In genomic region chr9:23378731-23379170, GRCm38 (mm10) we compare ENCODE assay signal across 10 mouse cellular contexts.
A peak's percentile ranks its signal among the peaks of the same experiment; 100 is the strongest.
DNase-seq lines count a peak whose midpoint lies in the region; ATAC-seq and TF ChIP-seq lines count a peak whose summit lies in the region.
"Had no signal": no experiment of that assay in that cellular context is flagged by ENCODE, and none has a peak within 500 bp of the region (broad histone marks: within the 10 kb centered on the region; RNA-seq: fewer than 3 reads in every experiment).

No protein-coding gene starts in this region.

- ATAC-seq in heart, embryonic 13.5 days (ENCODE audit: extremely low read depth, insufficient number of reproducible peaks, low FRiP score, low TSS enrichment): no peak
- peak; percentile 91 for ATAC-seq in forebrain, embryonic 13.5 days
- ATAC-seq in intestine, embryonic 16.5 days: no peak

- no peaks in the 10 kb centered on the region for H3K9me3 ChIP-seq in heart, embryonic 13.5 days
- H3K9me3 ChIP-seq in forebrain, embryonic 13.5 days (replicated peaks): no peaks in the 10 kb centered on the region
- H3K9me3 ChIP-seq in intestine, embryonic 16.5 days (ENCODE audit: control insufficient read depth, low read length): no peaks in the 10 kb centered on the region
- H3K9me3 ChIP-seq: G1E had no signal

- DNase-seq in heart, postnatal 25 days (ENCODE audit: low spot score): no peak
- DNase-seq in brain, adult 2 months (ENCODE audit: low read depth, low spot score): peak; percentile 43
- peak in 1 of 2 experiments; percentile 26 for DNase-seq in layer of hippocampus, adult 2 months (ENCODE audit: low spot score in 2 of 2)
- peak; percentile 46 for DNase-seq in neural tube, embryonic 10.5 days (ENCODE audit: extremely low spot score, low spot score)
- no peak for DNase-seq in adrenal gland, postnatal 36 days

- no peak overlapping the region for H3K4me3 ChIP-seq in heart, embryonic 13.5 days
- H3K4me3 ChIP-seq in forebrain, embryonic 13.5 days: no peak overlapping the region
- no peak overlapping the region for H3K4me3 ChIP-seq in layer of hippocampus, adult 2 months
- no peak overlapping the region for H3K4me3 ChIP-seq in intestine, embryonic 16.5 days (ENCODE audit: low read length)

- H3K9ac ChIP-seq in heart, embryonic 13.5 days: no peak overlapping the region; the same call in 1 of the 2 replicates
- no peak overlapping the region for H3K9ac ChIP-seq in forebrain, embryonic 13.5 days
- H3K9ac ChIP-seq in intestine, embryonic 16.5 days (ENCODE audit: low read depth, low read length): no peak overlapping the region
- H3K9ac ChIP-seq: liver, embryonic 14.5 days had no signal

- TF ChIP-seq CTCF in layer of hippocampus, adult 2 months (conservative IDR thresholded peaks at IDR 0.05): peak; percentile 39

- H3K4me2 ChIP-seq in heart, embryonic 13.5 days: no peak overlapping the region
- peak overlapping the region; percentile 20 for H3K4me2 ChIP-seq in forebrain, embryonic 13.5 days
- H3K4me2 ChIP-seq in intestine, embryonic 16.5 days (ENCODE audit: low read depth, low read length): no peak overlapping the region

- peak overlapping the region; percentile 62 for H3K27ac ChIP-seq in heart, embryonic 13.5 days (replicated peaks)
- H3K27ac ChIP-seq in forebrain, embryonic 13.5 days: peak overlapping the region; percentile 92
- H3K27ac ChIP-seq in layer of hippocampus, adult 2 months: peak overlapping the region; percentile 65; the same call in 1 of the 2 replicates
- H3K27ac ChIP-seq in intestine, embryonic 16.5 days (ENCODE audit: low read length): no peak overlapping the region
- H3K27ac ChIP-seq: liver, embryonic 14.5 days had no signal

- H3K36me3 ChIP-seq in heart, embryonic 13.5 days: peaks cover 5% of the 10 kb centered on the region; the same call in 1 of the 2 replicates
- H3K36me3 ChIP-seq in forebrain, embryonic 13.5 days (ENCODE audit: poor library complexity, severe bottlenecking): peaks cover 5% of the 10 kb centered on the region; the same call in 1 of the 2 replicates
- no peaks in the 10 kb centered on the region for H3K36me3 ChIP-seq in intestine, embryonic 16.5 days (ENCODE audit: control insufficient read depth, insufficient read depth, low read length)
- H3K36me3 ChIP-seq: G1E had no signal

- H3K4me1 ChIP-seq in heart, embryonic 13.5 days: peaks cover 35% of the 10 kb centered on the region
- H3K4me1 ChIP-seq in forebrain, embryonic 13.5 days: peaks cover 77% of the 10 kb centered on the region
- H3K4me1 ChIP-seq in intestine, embryonic 16.5 days (ENCODE audit: control insufficient read depth, insufficient read depth, low read length): no peaks in the 10 kb centered on the region; the same call in 1 of the 2 replicates

- no peaks in the 10 kb centered on the region for H3K27me3 ChIP-seq in heart, embryonic 13.5 days (replicated peaks)
- no peaks in the 10 kb centered on the region for H3K27me3 ChIP-seq in forebrain, embryonic 13.5 days
- H3K27me3 ChIP-seq in intestine, embryonic 16.5 days (replicated peaks; ENCODE audit: control insufficient read depth, insufficient read depth, low read length): no peaks in the 10 kb centered on the region

- intact Hi-C loops in heart, postnatal 25 days (cut with DNase I): no loop called here

- 47% methylated on average over 6 of the region's 6 CpGs for whole genome bisulfite sequencing in heart, embryonic 13.5 days
- WGBS in forebrain, embryonic 13.5 days: 4% methylated on average over 6 of the region's 6 CpGs
- whole genome bisulfite sequencing in intestine, embryonic 16.5 days: 45% methylated on average over 6 of the region's 6 CpGs

Comparison
In these comparisons a context has a peak if more than half of its experiments do, and no peak if none do; other contexts are left out.
1. DNase-seq: peak in brain, adult 2 months (single experiment) and neural tube, embryonic 10.5 days (single experiment); none in heart, postnatal 25 days (single experiment) and adrenal gland, postnatal 36 days (0 of 2).